Mouse (Mus musculus) limb, embryonic 14.5 days (tissue): ENCODE results near the gene Zfp628. TPM values are rescaled to one million over a fixed set of nuclear protein-coding genes. Genes with fewer than 3 reads are reported as not detected.

Experiments
- ATAC-seq: fragments of 200-750 bp; cut with Nextera tagmentation; 2 replicates; pipeline ENCODE4 v1.8.0; 2017; ENCODE audit warnings: low read depth, moderate number of reproducible peaks, moderate TSS enrichment; ENCODE audit not compliant: low FRiP score
- DNase-seq: peaks from one replicate; pipeline ENCODE4 v3.0.0-alpha.2; 2015; ENCODE audit warnings: low spot score
- H3K27ac ChIP-seq: fragments of 300-500 bp; sonication (generic); replicated peaks from 2 replicates; pipeline ENCODE4 v1.5.1; 2014; ENCODE audit warnings: low read depth, mild to moderate bottlenecking, low read length, moderate library complexity, mixed read lengths
- H3K27me3 ChIP-seq: fragments of 300-500 bp; sonication (generic); 2 replicates; pipeline ENCODE4 v1.6.1; 2014; ENCODE audit warnings: low read length, mixed read lengths; ENCODE audit not compliant: control insufficient read depth, insufficient read depth
- H3K36me3 ChIP-seq: fragments of 300-500 bp; sonication (generic); 2 replicates; pipeline ENCODE4 v1.6.1; 2014; ENCODE audit warnings: mild to moderate bottlenecking, low read length, moderate library complexity, mixed read lengths; ENCODE audit not compliant: control insufficient read depth, insufficient read depth
- H3K4me1 ChIP-seq: fragments of 300-500 bp; sonication (generic); 2 replicates; pipeline ENCODE4 v1.6.1; 2014; ENCODE audit warnings: antibody characterized with exemption, low read length, mixed read lengths; ENCODE audit not compliant: control insufficient read depth, insufficient read depth
- H3K4me2 ChIP-seq: fragments of 300-500 bp; sonication (generic); replicated peaks from 2 replicates; pipeline ENCODE4 v1.6.1; 2014; ENCODE audit warnings: low read depth, mild to moderate bottlenecking, low read length, moderate library complexity; ENCODE audit not compliant: severe bottlenecking
- H3K4me3 ChIP-seq: fragments of 300-500 bp; sonication (generic); replicated peaks from 2 replicates; pipeline ENCODE4 v1.5.1; 2014; ENCODE audit warnings: low read length
- H3K9ac ChIP-seq: fragments of 300-500 bp; sonication (generic); 2 replicates; pipeline ENCODE4 v1.6.1; 2014; ENCODE audit warnings: mild to moderate bottlenecking, low read depth, low read length, moderate library complexity; ENCODE audit not compliant: severe bottlenecking
- H3K9me3 ChIP-seq: fragments of 300-500 bp; sonication (generic); 2 replicates; pipeline ENCODE4 v1.6.1; 2016; ENCODE audit warnings: low read length; ENCODE audit not compliant: control insufficient read depth
- POLR2A ChIP-seq: fragments of 200-500 bp; IDR thresholded peaks from 2 replicates; pipeline ENCODE4 v1.8.0; 2012; ENCODE audit warnings: inconsistent platforms, mild to moderate bottlenecking, moderate library complexity, borderline replicate concordance; ENCODE audit not compliant: insufficient read depth, insufficient read length; ENCODE audit errors: extremely low read depth
- WGBS: fragments of 180-500 bp; shearing (Covaris S2); extraction: QIAGEN DNeasy Blood & Tissue Kit; methylation state at CpG from one replicate; pipeline ENCODE4 v1.1.7; 2014; 5-methylcytosine and 5-hydroxymethylcytosine counted together
- polyA plus RNA-seq, 2 experiments: library from polyadenylated mRNA; depleted of rRNA in 1 of 2; stranded (reverse) in 1 of 2; unstranded in 1 of 2; fragments of >200 nt; fragmentation: Nextera tagmentation in 1 of 2; extraction: Ambion mirVana in 1 of 2; gene quantifications; 2 replicates each; pipeline versions ENCODE4 v1.2.1 to v1.2.3; 2012 to 2014

Gene Zfp628
- polyA plus RNA-seq, 2 experiments = 4.0 to 13.4 TPM

GRCm38 (mm10) chr7:4922508-4922907 lies 7.5 kb downstream of the Zfp628 start:
- Histone ChIP-seq H3K9me3 (no peaks in the 10 kb centered on the region), H3K4me3 (peak overlapping the region; percentile 33), H3K27me3 (no peaks in the 10 kb centered on the region), H3K9ac (peak overlapping the region; percentile 39), H3K27ac (peak overlapping the region; percentile 68), H3K4me1 (peaks cover 49% of the 10 kb centered on the region), H3K4me2 (peak overlapping the region; percentile 87), H3K36me3 (peaks cover 38% of the 10 kb centered on the region)
- ATAC-seq (peak; percentile 48), DNase-seq (peak; percentile 74)
- WGBS = 0% methylated on average over 14 of the region's 14 CpGs
- no peak for TF ChIP-seq POLR2A

- Histone ChIP-seq H3K4me2 (peak overlapping the region; percentile 87), H3K27ac (peak overlapping the region; percentile 92), H3K4me3 (peak overlapping the region; percentile 33), H3K9ac (peak overlapping the region; percentile 55; the same call in 1 of the 2 replicates), H3K27me3 (no peaks in the 10 kb centered on the region), H3K36me3 (peaks cover 35% of the 10 kb centered on the region), H3K9me3 (no peaks in the 10 kb centered on the region), H3K4me1 (peaks cover 49% of the 10 kb centered on the region)
- 1% methylated on average over 12 of the region's 14 CpGs for WGBS
- ATAC-seq (peak; percentile 7; the same call in 1 of the 2 replicates), DNase-seq (peak; percentile 79)
- TF ChIP-seq POLR2A = no peak
These were observed 8.0 kb downstream of the Zfp628 start for GRCm38 (mm10) chr7:4922931-4923565.

GRCm38 (mm10) chr7:4923586-4924364 lies 8.8 kb downstream of the Zfp628 start:
- WGBS = 4% methylated on average over 37 of the region's 37 CpGs
- ATAC-seq (no peak), DNase-seq (peak; percentile 29)
- Histone ChIP-seq H3K4me2 (peak overlapping the region; percentile 87), H3K27ac (peak overlapping the region; percentile 92), H3K27me3 (no peaks in the 10 kb centered on the region), H3K36me3 (peaks cover 28% of the 10 kb centered on the region), H3K4me3 (peak overlapping the region; percentile 33), H3K9me3 (no peaks in the 10 kb centered on the region), H3K4me1 (peaks cover 49% of the 10 kb centered on the region), H3K9ac (peak overlapping the region; percentile 55)
- TF ChIP-seq POLR2A = no peak

GRCm38 (mm10) chr7:4924483-4924882 lies 9.5 kb downstream of the Zfp628 start:
- peak overlapping the region; percentile 87 for H3K4me2 ChIP-seq
- peaks cover 49% of the 10 kb centered on the region for H3K4me1 ChIP-seq
- peak overlapping the region; percentile 33 for H3K4me3 ChIP-seq
- peaks cover 21% of the 10 kb centered on the region for H3K36me3 ChIP-seq
- WGBS = 0% methylated on average over 4 of the region's 4 CpGs
- peak overlapping the region; percentile 92 for H3K27ac ChIP-seq
- H3K9ac ChIP-seq = peak overlapping the region; percentile 55
- H3K27me3 ChIP-seq = no peaks in the 10 kb centered on the region
- ATAC-seq (no peak), DNase-seq (peak; percentile 44)
- no peaks in the 10 kb centered on the region for H3K9me3 ChIP-seq
- TF ChIP-seq POLR2A = no peak

- Histone ChIP-seq H3K9ac (peak overlapping the region; percentile 55), H3K27me3 (no peaks in the 10 kb centered on the region), H3K27ac (peak overlapping the region; percentile 92), H3K9me3 (no peaks in the 10 kb centered on the region), H3K4me2 (peak overlapping the region; percentile 87; the same call in 1 of the 2 replicates), H3K4me3 (peak overlapping the region; percentile 33; the same call in 1 of the 2 replicates), H3K4me1 (peaks cover 49% of the 10 kb centered on the region), H3K36me3 (peaks cover 17% of the 10 kb centered on the region)
- peak; percentile 58 for ATAC-seq
- peak; percentile 84 for DNase-seq
- 4% methylated on average over 3 of the region's 4 CpGs for WGBS
- no peak for TF ChIP-seq POLR2A
These were observed 9.9 kb downstream of the Zfp628 start for GRCm38 (mm10) chr7:4924891-4925301.
